Mouse (Mus musculus): ENCODE measurements at regions not wholly inside any gene's neighbourhood (a gene's known extent, or its start where the extent isn't known, plus 50 kb on each side); places are given as distances from the start of the nearest gene placed in this dataset.

DNA sequence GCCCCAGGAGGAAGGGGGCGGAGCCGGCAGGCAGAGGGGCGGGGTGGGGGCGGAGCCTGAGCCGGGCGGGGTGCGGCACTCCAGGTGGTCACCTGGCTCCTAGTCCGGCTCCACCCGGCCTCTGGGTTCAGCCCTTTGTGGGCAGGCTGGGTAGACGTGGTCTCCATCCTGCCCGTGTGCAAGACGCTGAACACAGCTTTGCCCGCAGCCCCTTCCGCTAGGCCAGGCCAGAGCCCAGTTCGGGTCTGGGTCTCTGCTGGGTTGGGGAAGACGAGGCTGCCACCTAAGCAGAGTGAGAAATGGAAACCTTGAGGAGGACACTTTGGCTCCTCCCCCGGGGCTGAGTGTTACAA is 161.4 kb upstream of the Nfe2l3 start:
- no peak for DNase-seq (ENCODE audit: low spot score in 2 of 2)

DNA sequence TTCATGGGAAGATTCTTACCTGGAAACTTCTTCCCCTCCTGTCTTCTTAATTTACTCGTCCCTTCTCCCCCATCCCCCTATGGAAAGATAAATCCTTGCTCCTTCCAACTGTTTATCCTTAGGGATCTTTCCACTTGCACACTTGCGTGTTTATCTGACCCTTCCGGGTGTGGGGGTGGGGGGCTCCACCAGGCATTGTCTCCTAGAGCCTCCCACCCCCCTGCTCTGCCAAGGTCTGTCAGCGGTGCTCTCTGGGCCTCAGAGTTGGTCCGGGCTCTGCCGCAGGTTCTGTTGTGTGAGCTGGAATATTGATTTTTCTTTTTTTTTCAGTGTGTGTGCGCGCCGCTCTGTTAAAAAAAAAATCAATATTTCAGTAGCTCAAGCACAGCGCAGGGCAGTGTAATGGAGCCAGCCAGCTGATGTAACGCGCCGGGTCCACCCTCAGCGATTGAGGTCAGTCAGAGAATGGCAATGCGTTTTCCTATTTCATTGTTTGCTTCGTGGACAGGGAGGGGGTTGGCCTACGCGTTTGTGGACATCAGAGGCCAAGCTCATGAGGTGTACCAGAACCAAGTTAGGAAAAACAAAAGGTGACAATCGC is 160.2 kb upstream of the Nfe2l3 start:
- DNase-seq (ENCODE audit: low spot score in 2 of 2), result no peak

DNA sequence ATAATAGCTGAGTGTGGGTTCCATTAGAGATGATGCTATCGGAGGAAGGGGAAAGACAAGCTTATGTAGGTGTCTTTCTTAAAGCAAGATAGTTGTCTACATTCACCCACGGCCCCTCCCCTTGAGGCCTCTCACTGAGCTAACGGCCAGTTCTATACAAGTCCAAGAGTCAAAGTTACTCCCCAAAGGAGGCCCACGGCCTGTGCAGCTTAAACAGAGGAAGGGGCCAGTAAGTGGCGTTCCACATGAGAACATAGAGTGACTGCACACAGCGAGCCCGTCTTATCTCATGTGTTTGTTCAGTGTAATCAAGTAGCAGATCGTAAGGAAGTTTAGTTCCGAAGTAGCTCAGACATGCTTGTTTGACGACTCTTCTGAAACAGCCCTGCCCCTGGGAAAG is 153.0 kb upstream of the Nfe2l3 start:
- DNase-seq (ENCODE audit: low spot score in 2 of 2), result no peak

DNA sequence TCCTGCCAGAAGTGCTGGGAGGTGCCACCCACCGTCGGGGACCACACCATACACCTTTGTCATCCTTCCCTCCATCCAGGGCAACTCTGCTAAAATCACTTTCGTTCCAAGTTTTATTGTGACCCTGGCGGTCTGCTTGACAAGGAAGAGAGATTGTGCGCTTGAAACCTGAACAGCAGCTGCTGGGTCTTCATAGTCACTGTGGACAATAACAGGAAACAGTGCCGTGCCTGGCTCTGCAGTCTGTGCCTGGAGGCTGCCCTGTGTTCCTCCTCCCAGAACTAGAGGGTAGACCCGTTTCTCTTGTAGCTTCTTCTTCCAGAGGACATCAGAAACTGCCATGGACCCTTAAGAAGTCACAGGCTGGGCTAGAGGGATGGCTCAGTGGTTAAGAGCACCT is 152.2 kb upstream of the Nfe2l3 start:
- no peak for DNase-seq (ENCODE audit: low spot score in 2 of 2)

DNA sequence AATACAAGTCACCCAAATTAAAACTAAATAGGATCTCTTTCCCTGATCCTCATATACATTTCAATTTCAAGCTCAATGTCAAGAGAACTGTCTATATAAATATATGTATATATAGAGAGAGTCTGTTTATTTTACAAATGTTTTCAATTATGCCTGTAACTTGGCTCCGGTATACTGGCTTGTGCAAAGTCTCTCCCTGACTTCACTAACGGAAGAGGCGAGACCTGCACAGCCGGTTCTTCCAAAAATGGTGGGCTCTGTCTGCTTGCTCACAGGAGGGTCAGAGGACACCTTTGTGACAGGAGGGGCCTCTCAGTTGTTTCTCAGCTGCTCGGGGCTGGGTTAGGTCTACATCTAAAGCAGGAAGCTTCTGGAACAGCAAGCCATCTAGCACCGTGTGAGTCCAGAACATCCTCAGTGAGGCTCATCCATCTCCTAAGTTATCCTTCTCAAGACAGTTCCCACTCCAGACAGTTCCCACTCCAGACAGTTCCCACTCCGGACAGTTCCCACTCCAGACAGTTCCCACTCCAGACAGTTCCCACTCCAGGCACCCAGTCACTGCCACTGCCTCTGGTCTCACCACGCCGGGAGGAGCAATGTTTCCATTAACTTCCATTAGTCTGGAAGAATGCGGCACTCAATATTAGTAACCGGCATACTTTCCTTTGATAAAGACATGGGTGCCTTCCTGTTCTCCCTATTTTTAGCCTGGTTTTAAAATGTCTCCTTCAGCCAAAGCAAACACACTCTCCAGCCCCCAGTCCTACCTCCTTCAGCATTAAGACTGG is 148.4 kb upstream of the Nfe2l3 start:
- DNase-seq (ENCODE audit: low spot score in 2 of 2), result no peak

DNA sequence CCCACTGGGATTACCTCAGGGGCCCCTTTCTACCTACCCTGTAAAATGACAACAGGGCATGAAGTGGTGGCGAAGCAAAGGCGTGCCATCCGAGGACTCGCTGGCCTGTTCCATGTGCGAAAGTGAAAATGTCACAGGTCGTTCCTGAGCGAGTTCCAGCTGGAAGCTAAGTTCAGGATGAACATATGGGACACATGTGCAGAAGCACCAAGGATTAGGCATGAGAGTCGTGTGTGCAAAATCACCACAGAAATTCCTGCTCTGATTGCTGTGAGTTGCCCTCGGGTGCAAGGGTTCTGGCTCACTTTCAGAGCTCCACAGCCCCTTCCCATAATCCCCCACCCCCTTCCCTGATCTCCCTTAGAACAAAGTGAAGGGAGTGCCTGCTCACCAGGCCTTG is 147.6 kb upstream of the Nfe2l3 start:
- no peak for DNase-seq (ENCODE audit: low spot score in 2 of 2)

DNA sequence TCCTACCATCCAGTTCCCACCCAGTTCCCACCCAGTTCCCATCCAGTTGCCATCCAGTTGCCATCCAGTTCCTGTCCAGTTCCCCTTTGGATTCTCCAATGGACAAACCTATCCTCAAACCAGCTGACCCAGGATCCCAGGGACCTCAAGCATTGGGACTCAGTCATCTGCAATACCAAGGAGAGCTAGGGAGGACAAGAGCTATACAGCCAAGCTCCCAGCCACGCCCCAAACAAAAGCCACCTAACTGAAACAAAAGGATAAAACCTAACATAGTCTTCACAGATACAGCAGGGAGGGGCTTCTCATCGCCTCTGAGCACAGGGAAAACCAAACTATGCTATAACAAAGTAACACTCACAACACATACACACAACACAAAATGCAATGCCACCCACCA is 145.6 kb upstream of the Nfe2l3 start:
- DNase-seq (ENCODE audit: low spot score in 2 of 2), result no peak

DNA sequence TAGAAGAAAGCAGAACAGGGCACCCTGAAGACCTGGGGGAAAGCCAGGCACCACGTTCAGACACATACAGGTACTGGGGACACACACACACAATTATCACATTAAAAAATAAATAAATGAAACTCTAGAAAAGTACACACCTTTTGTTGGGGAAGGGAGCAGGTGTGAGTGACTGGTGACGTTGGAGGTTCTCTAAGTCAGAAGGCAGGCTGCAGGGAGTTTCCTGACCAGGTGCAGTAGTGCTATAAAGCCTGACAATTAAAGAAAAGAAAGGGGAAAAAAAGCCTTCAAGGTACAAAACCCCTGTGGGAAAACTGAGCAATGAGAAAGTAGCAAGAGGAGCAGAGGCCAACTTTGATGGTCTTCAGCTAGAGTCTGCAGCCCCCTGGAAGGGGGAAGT is 145.1 kb upstream of the Nfe2l3 start:
- no peak for DNase-seq (ENCODE audit: low spot score in 2 of 2)

DNA sequence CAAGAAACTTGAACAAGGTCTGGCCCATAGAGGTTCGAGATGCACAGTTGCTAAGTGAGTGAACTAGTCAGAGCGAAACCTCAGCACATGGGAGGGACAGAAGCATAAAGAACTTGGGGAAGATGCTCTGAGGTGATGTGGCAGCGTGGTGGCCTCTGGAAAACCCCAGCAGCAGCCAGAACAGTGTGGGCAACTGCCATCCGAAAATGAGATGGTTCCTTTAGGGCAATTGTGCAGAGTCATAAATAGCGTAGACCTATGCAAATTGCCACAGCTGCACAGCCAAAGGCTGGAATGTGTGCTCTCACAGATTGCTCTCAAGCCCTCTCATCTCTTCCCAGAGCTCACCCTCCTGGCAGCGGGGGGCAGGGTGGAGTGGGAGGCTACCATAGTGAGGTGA is 144.7 kb upstream of the Nfe2l3 start:
- DNase-seq (ENCODE audit: low spot score in 2 of 2), result no peak

DNA sequence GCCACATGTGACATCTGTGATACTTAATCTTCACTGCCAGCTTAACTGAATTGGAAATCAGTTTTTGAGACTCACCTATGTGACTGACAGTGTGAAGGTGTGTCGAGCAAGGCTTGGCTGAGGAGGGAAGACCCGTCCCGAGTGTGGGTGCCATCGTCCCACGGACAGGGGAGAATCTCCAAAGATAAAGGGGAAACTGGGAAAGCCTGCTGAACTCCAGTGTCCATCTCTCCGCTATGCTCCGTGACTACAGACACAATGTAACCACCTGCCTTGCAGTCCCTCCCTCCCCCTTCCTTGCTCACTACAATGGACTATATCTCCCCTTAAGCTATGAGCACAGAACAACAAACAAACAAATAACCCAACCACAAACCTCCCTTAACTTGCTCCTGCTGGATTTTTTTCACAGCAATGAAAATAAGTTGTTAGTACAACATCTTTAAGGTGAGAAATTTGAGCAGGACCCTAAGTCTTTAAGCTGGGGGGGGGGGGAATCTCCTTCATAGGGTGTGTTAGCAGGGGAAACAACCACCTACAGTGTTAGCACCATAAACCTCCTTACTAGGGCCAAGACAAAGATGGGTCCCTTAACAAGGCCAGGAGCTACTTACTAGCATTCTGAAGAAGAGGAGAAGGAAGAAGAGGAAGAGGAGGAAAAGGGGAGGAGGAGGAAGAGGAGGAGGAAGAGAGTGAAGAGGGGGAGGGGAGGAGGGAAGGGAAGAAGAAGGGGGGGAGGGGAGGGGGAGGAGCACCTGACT is 144.0 kb upstream of the Nfe2l3 start:
- no peak for DNase-seq (ENCODE audit: low spot score in 2 of 2)

DNA sequence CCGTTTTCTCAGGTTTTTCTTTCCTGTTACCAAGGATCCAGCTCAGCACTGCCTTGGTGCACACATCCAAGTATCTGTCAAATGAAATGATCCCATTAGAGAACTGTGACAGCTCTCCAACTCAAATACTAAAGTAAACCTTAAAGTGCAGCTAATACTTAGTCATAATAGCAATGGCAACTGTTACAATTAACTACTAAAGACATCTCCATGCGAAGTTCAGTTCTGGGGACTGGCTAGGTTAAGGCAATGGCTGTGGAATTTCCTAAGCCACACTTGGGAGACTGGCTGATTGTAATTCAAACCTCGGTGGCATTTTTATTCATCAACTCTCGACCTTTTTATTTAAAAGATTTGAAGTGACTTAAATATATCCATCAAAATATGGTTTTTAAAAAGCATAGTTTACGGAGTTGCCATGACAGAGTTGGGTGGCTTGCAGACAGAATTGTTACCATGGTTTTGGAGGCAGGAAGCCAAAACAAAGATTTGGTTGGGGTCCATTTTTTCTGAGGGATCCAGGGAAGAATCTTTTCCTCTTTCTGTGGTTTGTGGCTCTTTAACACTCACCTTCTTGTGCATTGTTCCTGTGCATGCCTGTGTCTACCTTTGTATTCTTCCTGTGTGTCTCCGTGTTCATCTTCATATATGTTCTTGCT is 143.3 kb upstream of the Nfe2l3 start:
- no peak for DNase-seq (ENCODE audit: low spot score in 2 of 2)

DNA sequence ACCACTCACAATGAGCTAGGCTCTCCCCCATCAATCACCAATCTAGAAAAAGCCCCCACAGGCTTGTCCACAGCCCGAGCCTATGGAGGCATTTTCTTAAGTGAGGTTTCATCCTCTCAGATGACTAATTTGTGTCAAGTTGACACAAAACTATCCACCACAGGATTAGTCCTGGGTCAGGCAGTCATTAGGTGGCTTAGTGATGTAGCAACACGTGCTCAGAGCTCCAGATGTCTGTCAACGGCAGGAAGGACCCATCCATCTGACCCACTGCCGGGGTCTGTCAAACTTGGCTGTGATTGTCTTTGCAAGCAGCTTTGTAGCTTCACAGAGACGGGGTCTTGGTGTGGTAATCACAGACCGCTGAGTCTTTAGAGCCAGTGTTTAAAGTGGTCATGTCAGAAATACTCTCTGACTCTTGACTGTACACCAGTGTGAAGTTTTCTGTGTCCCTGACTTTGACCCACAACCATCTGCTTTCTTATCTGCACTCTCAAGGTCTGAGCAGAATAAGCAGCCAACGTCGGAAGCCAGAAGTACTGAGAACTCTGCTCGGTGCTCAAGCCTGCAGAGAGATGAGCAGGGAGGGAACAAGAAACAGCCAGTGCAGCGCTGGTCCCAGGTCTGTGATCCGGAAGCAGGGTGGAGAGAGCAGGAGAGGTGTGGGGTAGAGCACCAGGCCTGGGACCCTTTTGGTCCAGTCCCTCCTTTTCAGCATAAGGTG is 131.6 kb upstream of the Nfe2l3 start:
- DNase-seq (ENCODE audit: low spot score in 2 of 2), result no peak

DNA sequence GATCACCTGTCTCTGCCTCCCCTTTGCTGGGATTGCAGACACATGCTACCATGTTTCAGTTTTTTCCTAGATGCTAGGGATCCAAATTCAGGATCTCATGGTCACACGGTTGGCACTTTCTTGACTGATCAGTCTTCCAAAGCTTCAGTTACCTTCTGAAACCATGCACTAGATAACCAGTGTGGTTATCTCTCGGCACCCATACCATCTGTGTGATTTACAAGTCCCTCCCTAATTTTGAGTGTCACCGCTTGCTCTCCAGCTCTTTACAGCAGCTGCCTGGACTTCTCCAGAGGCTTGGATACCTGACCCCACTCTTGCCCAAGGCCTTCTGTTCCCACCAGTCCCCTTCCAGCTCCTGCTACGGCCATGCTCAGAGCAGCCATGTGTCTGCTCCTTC is 130.6 kb upstream of the Nfe2l3 start:
- no peak for DNase-seq (ENCODE audit: low spot score in 2 of 2)

DNA sequence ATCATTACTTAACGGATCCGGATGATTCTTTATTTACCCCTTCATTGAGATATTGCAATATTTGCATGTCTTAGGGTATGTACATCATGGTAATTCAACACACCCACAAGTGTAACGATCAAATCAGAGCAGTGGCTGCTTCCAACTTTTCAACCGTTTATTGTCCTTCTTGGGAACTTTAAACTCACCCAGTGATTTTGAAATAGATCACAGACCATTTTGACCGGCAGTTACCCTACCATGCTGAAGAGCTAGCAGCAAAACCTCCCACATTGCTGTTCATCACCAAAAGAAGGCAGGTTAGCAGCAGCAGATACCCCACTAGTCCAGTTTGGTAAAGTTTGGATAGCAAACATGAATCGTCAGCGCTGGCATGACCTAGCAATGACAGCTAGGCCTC is 130.2 kb upstream of the Nfe2l3 start:
- no peak for DNase-seq (ENCODE audit: low spot score in 2 of 2)

DNA sequence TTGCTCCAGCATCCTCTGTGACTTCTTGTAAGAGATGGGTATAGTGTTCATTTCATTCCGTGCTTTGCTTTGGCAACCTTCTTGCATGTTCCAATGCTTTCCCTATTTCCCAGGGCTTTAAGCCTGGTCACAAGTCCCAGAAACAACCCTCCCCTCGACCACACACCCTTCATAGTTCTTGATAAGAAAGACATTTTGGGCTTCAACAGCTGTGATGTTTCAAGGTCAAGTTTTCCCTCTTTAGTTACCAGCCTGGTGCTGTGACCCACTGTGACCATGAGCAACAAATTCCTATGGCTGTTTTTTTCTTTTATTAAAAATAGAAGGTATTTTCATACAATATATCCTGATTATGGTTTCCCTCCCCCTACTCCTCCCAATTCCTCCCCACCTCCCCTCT is 114.1 kb upstream of the Nfe2l3 start:
- DNase-seq (ENCODE audit: low spot score in 2 of 2), result no peak

DNA sequence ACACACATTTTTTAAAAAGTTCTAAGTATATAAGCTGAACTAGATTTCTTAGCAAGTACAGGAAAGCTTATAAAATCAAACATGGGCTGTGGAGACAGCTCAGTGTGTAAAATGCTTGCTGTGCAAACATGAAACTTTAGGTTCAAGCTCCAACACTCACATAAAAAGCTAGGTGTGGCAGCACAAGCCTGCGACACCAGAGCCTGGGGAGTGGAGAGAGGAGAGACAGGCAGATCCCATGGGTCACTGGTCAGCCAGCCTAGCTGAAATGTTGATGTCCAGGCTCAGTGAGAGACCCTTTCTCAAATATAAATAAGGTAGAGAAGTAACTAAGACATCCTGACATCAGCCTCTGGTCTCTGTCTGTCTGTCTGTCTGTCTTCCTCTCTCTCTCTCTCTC is 112.5 kb upstream of the Nfe2l3 start:
- no peak for DNase-seq (ENCODE audit: low spot score in 2 of 2)

DNA sequence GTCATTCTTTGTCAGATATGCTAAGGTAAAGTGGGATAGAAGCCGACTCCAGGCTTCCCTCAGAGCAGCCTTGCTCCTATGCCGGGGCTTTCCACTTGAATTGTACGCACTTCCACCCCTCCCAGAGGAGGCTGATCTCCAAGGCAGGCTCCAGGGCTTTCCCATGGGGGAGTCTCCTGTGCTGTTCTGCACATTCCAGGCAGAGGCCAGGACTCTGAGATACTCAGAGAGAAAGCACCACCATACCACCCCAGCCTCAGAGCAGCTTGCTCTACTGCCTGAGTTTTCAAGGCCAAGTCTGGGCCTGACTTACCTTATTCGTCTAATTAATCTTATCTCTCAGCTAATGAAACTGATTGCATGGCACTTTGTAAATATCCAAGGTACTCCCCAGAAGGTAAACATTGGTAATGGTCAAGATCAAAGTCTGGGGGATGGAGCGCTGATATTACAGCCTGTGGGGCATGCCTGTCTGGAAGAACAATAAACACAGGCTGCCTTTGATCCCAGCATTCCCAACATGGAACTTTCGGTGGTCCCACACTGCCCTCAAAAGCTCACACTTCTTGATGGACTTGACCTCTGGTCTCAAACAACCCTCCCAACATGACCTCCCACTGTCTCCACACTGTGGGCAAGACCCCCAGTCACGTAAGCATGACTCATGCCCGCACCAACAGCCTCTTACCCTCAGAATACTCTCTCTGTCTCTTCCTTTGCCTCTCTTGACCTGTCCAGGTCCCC is 111.6 kb upstream of the Nfe2l3 start:
- DNase-seq (ENCODE audit: low spot score in 2 of 2), result no peak

DNA sequence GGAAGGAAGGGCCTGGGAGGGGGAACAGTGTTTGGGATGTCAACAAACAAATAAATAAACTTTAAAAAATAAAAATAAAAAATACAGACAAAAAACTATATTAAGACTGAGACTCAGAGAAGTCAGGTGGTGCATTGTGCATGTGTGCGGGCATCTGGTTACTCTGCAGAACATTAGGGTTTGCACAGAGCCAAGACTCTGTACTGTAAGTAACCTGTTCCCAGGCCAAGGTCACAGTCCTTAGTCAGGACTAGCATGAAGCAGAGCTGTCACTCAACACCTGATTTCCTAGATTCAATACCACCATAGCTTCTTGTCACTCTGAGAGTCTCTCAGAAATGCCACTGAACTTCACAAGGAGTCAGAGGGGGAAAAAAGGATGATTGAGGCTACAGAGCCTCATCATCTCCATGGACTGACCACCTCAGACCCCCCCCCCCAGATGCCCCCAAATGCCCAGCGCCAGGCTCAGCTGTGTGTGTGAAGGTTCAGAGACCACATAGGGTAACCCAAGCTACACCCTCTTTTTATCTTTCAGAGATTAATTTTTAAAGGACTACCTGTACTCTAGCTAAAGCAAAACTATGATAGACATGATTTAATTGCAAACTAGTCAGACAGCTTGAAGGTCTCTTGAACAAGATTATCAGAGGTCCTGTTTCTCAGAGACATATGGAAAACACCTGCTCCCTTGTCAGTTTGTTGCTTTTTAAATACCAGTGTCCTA is 106.2 kb upstream of the Nfe2l3 start:
- no peak for DNase-seq (ENCODE audit: low spot score in 2 of 2)

DNA sequence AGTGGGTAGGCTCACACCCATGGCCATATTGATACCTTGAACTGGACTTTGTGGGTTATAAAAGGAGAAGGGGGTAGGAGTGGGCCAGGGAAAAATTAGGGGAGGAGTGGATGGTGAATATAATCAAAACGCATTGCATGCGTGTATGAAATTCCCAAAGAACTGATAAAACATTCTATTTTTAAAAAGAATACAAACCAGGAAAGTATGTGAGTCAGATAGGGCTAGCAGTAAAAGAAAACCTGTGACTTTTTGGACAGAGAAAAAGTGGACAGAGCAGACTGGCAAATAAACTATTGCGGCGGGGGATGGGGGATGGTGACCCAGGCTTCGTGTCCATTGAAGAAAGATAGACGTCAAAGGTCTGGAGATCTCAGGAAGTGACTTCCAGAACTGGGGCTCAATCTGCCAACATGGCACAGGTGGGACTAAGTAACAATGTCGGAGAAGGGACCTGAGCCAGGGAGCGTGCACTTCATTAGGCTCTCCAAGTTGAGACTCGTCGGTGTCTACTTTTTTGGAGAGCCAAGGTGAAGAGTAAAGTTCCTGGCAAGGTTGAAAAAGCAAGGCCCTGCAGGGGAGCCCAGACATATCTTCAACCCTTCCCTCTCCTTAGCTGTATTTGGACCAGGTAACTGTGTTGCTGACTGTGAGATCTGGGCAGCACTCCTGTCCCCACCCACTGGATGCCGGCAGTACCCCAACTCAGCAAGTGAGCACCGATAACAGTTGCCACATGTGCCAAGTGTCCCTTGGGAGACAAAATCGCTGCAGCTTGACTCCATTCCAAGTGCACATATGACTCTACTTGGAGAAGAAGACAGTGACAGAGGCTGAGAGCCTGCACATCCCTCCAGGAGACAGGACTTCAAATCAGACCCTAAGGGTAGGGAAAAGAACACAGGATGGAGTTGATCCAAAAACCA is 103.1 kb upstream of the Nfe2l3 start:
- DNase-seq (ENCODE audit: low spot score in 2 of 2), result no peak
